Mouse (Mus musculus): Measurements from ENCODE around the gene Ifih1. TPM values are rescaled to one million over a fixed set of nuclear protein-coding genes. Genes with fewer than 3 reads are reported as not detected.

Gene Ifih1
- polyA plus RNA-seq, 1 experiment from 2014 or later, result 6.2 TPM

DNA sequence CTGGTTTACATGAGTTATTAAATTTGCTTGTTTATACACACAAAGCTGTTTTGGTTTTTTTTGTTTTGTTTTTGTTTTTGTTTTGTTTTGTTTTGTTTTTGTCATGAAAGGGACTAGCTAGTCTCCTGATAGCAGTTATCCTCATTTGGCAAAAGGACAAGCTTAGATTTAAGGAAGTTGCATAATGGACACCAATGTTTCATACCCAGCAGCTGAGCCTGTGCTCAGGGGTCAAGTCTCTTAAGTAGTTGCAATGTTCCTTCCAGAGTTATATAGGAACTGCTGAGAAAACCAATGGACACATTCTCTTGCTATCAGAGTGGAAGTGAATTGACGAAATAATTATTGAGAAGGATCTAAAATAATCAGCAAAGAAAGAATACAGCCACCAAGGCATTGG, 10.0 kb upstream of the Ifih1 start:
- no peak for TF ChIP-seq CTCF (IDR thresholded peaks at IDR 0.05; ENCODE audit: low read depth)
- Histone ChIP-seq H3K27me3 (ENCODE audit: insufficient read depth, low read length) (no peaks in the 10 kb centered on the region), H3K9ac (ENCODE audit: low read depth, low read length) (no peak overlapping the region), H3K4me1 (replicated peaks; ENCODE audit: insufficient read depth, low read length) (no peaks in the 10 kb centered on the region), H3K36me3 (ENCODE audit: insufficient read depth, low read length) (no peaks in the 10 kb centered on the region), H3K9me3 (replicated peaks; ENCODE audit: low read length) (no peaks in the 10 kb centered on the region), H3K4me3 (replicated peaks; ENCODE audit: low read depth, low read length) (no peak overlapping the region), H3K27ac (no peak overlapping the region), H3K4me2 (ENCODE audit: low read length) (no peak overlapping the region)
- 80% methylated on average over 1 of the region's 1 CpGs for WGBS
- no peak for ATAC-seq (replicated peaks; ENCODE audit: low FRiP score, low read depth)
- no peak for DNase-seq (ENCODE audit: low spot score)

DNA sequence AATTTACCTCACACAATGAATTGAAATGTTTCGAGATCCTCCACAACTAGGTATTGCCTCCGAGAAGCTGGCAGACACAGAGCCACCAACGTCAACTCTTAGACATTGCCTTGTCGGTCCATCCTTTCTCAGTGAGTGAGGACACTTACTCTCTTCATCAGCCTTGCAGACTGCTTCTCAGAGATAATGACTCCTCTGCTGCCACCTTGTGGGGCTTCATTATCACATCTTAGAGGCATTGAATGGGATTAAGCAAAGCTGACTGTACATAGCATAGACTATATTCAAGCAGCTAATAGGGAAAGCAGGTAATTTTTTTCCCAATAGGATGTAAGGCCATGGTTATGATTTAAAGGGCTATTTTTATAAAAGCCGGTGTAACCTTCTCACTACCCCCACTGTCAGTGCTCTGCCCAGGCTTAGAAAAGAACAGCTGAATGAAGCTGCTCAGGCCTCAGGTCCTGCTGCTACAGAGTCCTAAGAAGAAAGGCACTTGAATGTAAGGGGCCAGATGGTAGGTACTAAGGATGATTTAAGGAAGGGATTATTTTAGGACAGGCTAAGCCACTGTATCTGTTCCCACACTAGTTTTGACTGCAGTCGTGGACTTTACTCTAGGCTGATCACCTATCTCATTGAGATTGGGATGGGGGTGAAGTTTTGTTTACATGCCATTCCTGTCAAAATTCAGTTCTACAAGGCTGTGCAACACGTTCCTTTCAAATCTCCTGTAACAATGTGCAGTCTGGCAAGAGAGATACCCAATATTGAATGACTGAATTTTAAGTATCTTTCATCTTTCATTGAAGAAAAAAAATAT, 8.7 kb upstream of the Ifih1 start:
- DNase-seq (ENCODE audit: low spot score) (peak; percentile 79), ATAC-seq (replicated peaks; ENCODE audit: low FRiP score, low read depth) (no peak)
- H3K4me2 ChIP-seq (ENCODE audit: low read length), result no peak overlapping the region
- 52% methylated on average over 7 of the region's 7 CpGs for WGBS
- peak; percentile 75 for TF ChIP-seq CTCF (IDR thresholded peaks at IDR 0.05; ENCODE audit: low read depth)
- no peak overlapping the region for H3K4me3 ChIP-seq (replicated peaks; ENCODE audit: low read depth, low read length)
- H3K36me3 ChIP-seq (ENCODE audit: insufficient read depth, low read length), result no peaks in the 10 kb centered on the region
- H3K27me3 ChIP-seq (ENCODE audit: insufficient read depth, low read length), result no peaks in the 10 kb centered on the region
- H3K27ac ChIP-seq, result no peak overlapping the region
- H3K4me1 ChIP-seq (replicated peaks; ENCODE audit: insufficient read depth, low read length), result no peaks in the 10 kb centered on the region
- H3K9ac ChIP-seq (ENCODE audit: low read depth, low read length), result no peak overlapping the region
- H3K9me3 ChIP-seq (replicated peaks; ENCODE audit: low read length), result no peaks in the 10 kb centered on the region

DNA sequence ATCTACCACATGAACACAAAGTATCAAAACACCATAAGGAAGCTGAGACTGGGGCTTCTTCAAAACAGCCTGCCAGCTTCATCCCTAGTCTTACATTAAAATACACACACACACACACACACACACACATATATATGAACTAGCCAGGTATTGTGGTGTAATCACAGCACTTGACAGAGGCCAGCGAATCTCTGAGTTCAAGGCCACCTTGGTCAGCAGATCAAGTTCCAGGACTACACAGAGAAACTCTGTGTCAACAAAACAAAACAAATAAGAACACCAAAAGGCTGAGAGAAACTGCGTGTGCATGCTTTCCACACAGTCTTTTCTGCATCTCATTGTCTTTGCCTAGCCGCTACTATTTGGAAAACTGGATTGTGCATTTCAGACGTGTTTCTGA, 6.4 kb upstream of the Ifih1 start:
- Histone ChIP-seq H3K27ac (no peak overlapping the region), H3K9me3 (replicated peaks; ENCODE audit: low read length) (no peaks in the 10 kb centered on the region), H3K36me3 (ENCODE audit: insufficient read depth, low read length) (no peaks in the 10 kb centered on the region), H3K4me1 (replicated peaks; ENCODE audit: insufficient read depth, low read length) (no peaks in the 10 kb centered on the region), H3K4me2 (ENCODE audit: low read length) (no peak overlapping the region), H3K9ac (ENCODE audit: low read depth, low read length) (no peak overlapping the region), H3K4me3 (replicated peaks; ENCODE audit: low read depth, low read length) (no peak overlapping the region), H3K27me3 (ENCODE audit: insufficient read depth, low read length) (no peaks in the 10 kb centered on the region)
- 76% methylated on average over 4 of the region's 4 CpGs for WGBS
- ATAC-seq (replicated peaks; ENCODE audit: low FRiP score, low read depth) (no peak), DNase-seq (ENCODE audit: low spot score) (no peak)
- no peak for TF ChIP-seq CTCF (IDR thresholded peaks at IDR 0.05; ENCODE audit: low read depth)

DNA sequence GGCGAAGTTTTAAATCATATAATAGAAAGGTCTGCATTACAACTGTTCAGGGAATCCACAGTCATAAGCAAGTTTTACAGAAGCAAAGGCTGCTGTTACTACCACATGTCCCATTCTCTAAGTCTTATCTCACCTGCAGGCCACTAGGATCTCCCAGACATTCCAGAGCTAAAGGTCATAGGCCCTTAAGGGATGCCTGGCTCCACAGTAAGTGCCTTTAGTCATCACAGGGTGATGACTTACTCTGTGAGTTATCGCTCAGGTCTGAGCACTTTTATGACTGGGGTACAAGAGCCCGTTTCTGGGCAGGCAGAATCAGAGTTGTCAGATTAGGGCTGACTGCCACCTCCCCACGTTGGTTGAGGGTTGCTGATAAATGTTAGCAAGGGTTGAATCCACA, 5.8 kb upstream of the Ifih1 start:
- TF ChIP-seq CTCF (IDR thresholded peaks at IDR 0.05; ENCODE audit: low read depth), result no peak
- Histone ChIP-seq H3K27me3 (ENCODE audit: insufficient read depth, low read length) (no peaks in the 10 kb centered on the region), H3K27ac (no peak overlapping the region), H3K4me1 (replicated peaks; ENCODE audit: insufficient read depth, low read length) (no peaks in the 10 kb centered on the region), H3K36me3 (ENCODE audit: insufficient read depth, low read length) (no peaks in the 10 kb centered on the region), H3K4me3 (replicated peaks; ENCODE audit: low read depth, low read length) (no peak overlapping the region), H3K9me3 (replicated peaks; ENCODE audit: low read length) (no peaks in the 10 kb centered on the region), H3K4me2 (ENCODE audit: low read length) (no peak overlapping the region), H3K9ac (ENCODE audit: low read depth, low read length) (no peak overlapping the region)
- WGBS, result 61% methylated on average over 4 of the region's 4 CpGs
- ATAC-seq (replicated peaks; ENCODE audit: low FRiP score, low read depth) (no peak), DNase-seq (ENCODE audit: low spot score) (no peak)

DNA sequence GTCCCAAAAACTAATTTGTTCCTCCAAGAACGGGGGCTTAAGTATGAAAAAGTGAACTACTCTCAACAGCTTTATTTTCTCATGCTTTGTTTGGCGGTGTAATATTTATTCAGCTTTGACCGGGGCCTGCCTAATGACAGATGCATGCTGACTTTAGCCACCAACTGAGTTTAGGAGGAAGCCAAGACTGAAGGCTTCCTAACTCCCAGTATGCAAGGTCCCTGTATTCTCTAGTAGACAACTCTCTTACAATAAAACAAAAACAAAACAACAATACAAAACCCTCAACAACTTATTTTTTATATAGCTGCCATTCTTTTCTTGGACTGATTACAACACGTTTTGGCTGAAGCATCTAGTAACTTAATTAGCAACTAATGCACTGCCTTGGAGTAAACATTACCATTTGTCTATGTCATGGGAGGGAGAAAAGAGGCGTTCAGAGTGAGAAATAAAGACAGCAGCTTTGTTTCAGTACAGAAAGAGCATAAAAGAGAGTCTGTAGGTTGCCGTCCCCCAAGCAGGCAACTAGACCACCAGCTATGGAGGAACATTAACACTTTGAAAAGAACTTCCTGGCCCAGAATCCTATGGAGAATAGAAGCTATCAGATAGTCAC, 725 bp upstream of the Ifih1 start:
- DNase-seq (ENCODE audit: low spot score), result peak; percentile 72
- peak overlapping the region; percentile 78 for H3K27ac ChIP-seq
- no peaks in the 10 kb centered on the region for H3K4me1 ChIP-seq (replicated peaks; ENCODE audit: insufficient read depth, low read length)
- H3K4me2 ChIP-seq (ENCODE audit: low read length), result peak overlapping the region; percentile 62
- 0 out of 2 replicates have a peak, but pooled peaks have one; percentile 6 for ATAC-seq (replicated peaks; ENCODE audit: low FRiP score, low read depth)
- no peaks in the 10 kb centered on the region for H3K36me3 ChIP-seq (ENCODE audit: insufficient read depth, low read length)
- WGBS, result 19% methylated on average over 6 of the region's 6 CpGs
- H3K9ac ChIP-seq (ENCODE audit: low read depth, low read length), result peak overlapping the region; percentile 70; the same call in 1 of the 2 replicates
- no peaks in the 10 kb centered on the region for H3K9me3 ChIP-seq (replicated peaks; ENCODE audit: low read length)
- H3K27me3 ChIP-seq (ENCODE audit: insufficient read depth, low read length), result no peaks in the 10 kb centered on the region
- TF ChIP-seq CTCF (IDR thresholded peaks at IDR 0.05; ENCODE audit: low read depth), result no peak; the same call in 1 of the 2 replicates
- peak overlapping the region; percentile 56 for H3K4me3 ChIP-seq (replicated peaks; ENCODE audit: low read depth, low read length)

DNA sequence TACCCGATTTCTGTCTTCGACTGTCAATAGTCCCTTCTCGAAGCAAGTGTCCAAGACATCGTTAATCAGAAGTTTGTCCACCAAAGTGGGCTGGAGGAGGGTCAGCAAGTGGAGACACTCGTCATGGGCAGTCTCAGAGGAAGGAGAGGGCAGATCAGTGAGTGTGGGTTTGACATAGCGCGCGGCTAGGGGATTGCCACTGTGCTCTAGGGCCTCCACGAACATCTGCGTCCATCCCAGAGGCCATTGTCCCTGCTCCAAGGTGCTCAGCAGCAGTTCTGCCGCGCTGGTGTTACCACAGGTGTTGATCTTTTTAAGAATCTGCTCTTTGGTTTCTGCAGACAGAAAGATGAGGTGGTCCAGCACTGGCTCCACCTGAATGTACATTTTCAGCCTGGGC, 580 bp downstream of the Ifih1 start:
- peak; percentile 33 for DNase-seq (ENCODE audit: low spot score)
- Histone ChIP-seq H3K9me3 (replicated peaks; ENCODE audit: low read length) (no peaks in the 10 kb centered on the region), H3K36me3 (ENCODE audit: insufficient read depth, low read length) (no peaks in the 10 kb centered on the region), H3K9ac (ENCODE audit: low read depth, low read length) (peak overlapping the region; percentile 70), H3K4me2 (ENCODE audit: low read length) (peak overlapping the region; percentile 62), H3K27me3 (ENCODE audit: insufficient read depth, low read length) (no peaks in the 10 kb centered on the region), H3K4me3 (replicated peaks; ENCODE audit: low read depth, low read length) (peak overlapping the region; percentile 56), H3K4me1 (replicated peaks; ENCODE audit: insufficient read depth, low read length) (no peaks in the 10 kb centered on the region), H3K27ac (peak overlapping the region; percentile 78)
- WGBS, result 30% methylated on average over 12 of the region's 12 CpGs
- no peak for TF ChIP-seq CTCF (IDR thresholded peaks at IDR 0.05; ENCODE audit: low read depth)
- peak; percentile 51; the same call in 1 of the 2 replicates for ATAC-seq (replicated peaks; ENCODE audit: low FRiP score, low read depth)
